Mouse (Mus musculus): ENCODE measurements around the gene Hoxb3. TPM values are rescaled to one million over a fixed set of nuclear protein-coding genes. Genes with fewer than 3 reads are reported as not detected.

Gene Hoxb3
- total RNA-seq, 4 experiments from 2014 or later: not detected

GRCm38 (mm10) chr11:96338957-96339855 is 16.1 kb downstream of the Hoxb3 start:
- no peak for DNase-seq (ENCODE audit: low spot score in 2 of 2)

GRCm38 (mm10) chr11:96340698-96341365 is 17.7 kb downstream of the Hoxb3 start:
- DNase-seq (ENCODE audit: low spot score in 2 of 2): no peak

GRCm38 (mm10) chr11:96341701-96342575 is 18.8 kb downstream of the Hoxb3 start:
- no peak for DNase-seq (ENCODE audit: low spot score in 2 of 2)

- DNase-seq (ENCODE audit: low spot score in 2 of 2): no peak
Observed at GRCm38 (mm10) chr11:96342576-96342930, 19.4 kb downstream of the Hoxb3 start.

GRCm38 (mm10) chr11:96343206-96343745 is 20.1 kb downstream of the Hoxb3 start:
- DNase-seq (ENCODE audit: low spot score in 2 of 2): no peak

- DNase-seq (ENCODE audit: low spot score in 2 of 2): no peak
Observed at GRCm38 (mm10) chr11:96344061-96344877, 21.1 kb downstream of the Hoxb3 start.

- DNase-seq (ENCODE audit: low spot score in 2 of 2): no peak
Observed at GRCm38 (mm10) chr11:96344878-96345159, 21.7 kb downstream of the Hoxb3 start.

- no peak for DNase-seq (ENCODE audit: low spot score in 2 of 2)
Observed at GRCm38 (mm10) chr11:96345220-96345892, 22.2 kb downstream of the Hoxb3 start.

GRCm38 (mm10) chr11:96345893-96346806 is 23.0 kb downstream of the Hoxb3 start:
- no peak for DNase-seq (ENCODE audit: low spot score in 2 of 2)

GRCm38 (mm10) chr11:96346916-96347520 is 23.9 kb downstream of the Hoxb3 start:
- DNase-seq (ENCODE audit: low spot score in 2 of 2): no peak

- no peak for DNase-seq (ENCODE audit: low spot score in 2 of 2)
Observed at GRCm38 (mm10) chr11:96347717-96348116, 24.6 kb downstream of the Hoxb3 start.

GRCm38 (mm10) chr11:96348141-96348928 is 25.2 kb downstream of the Hoxb3 start:
- no peak for DNase-seq (ENCODE audit: low spot score in 2 of 2)

- no peak for DNase-seq (ENCODE audit: low spot score in 2 of 2)
Observed at GRCm38 (mm10) chr11:96348988-96349387, 25.9 kb downstream of the Hoxb3 start.

GRCm38 (mm10) chr11:96349491-96350340 is 26.6 kb downstream of the Hoxb3 start:
- DNase-seq (ENCODE audit: low spot score in 2 of 2): no peak

- DNase-seq (ENCODE audit: low spot score in 2 of 2): no peak
Observed at GRCm38 (mm10) chr11:96350341-96350624, 27.2 kb downstream of the Hoxb3 start, which contains the start of gene Hoxb2. TSS of gene Hoxb2 (plus strand) at chr11:96350525.

- DNase-seq (ENCODE audit: low spot score in 2 of 2): no peak
Observed at GRCm38 (mm10) chr11:96350791-96351190, 27.7 kb downstream of the Hoxb3 start.

- DNase-seq (ENCODE audit: low spot score in 2 of 2): no peak
Observed at GRCm38 (mm10) chr11:96351312-96351711, 28.2 kb downstream of the Hoxb3 start.
